Mouse (Mus musculus): ENCODE measurements around the gene Serpinb1a. TPM values are rescaled to one million over a fixed set of nuclear protein-coding genes. Genes with fewer than 3 reads are reported as not detected.

The Serpinb1a gene
- polyA plus RNA-seq, 1 experiment, result 7.7 TPM

DNA sequence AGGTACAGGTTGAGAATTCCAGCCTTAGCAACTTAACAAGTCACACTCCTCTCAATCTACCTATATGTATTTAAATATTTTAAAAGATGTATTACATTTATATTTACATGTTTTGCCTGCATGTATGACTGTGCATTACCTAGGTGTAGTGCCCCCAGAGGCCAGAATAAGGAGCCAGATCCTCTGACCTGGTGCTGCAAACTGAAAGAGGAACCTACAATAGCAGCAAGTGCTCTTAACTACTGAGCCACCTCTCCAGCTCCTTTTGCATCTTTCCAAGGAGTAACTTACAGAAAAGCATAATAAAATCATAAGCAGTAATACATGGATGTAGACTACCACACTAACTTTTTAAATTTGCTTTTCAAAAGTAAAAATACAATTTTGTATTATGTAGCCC, 50.1 kb downstream of the Serpinb1a start:
- no peak overlapping the region for H3K27ac ChIP-seq (ENCODE audit: insufficient read depth, low read depth, low read length)
- no peak overlapping the region for H3K4me3 ChIP-seq (ENCODE audit: insufficient read depth, low read depth, low read length)
- H3K4me1 ChIP-seq (ENCODE audit: control insufficient read depth, insufficient read depth, low read length), result no peaks in the 10 kb centered on the region
- TF ChIP-seq POLR2A (IDR thresholded peaks at IDR 0.05; ENCODE audit: low read depth, low read length), result no peak
- no peak for TF ChIP-seq CTCF (conservative IDR thresholded peaks at IDR 0.05; ENCODE audit: insufficient read depth, insufficient read length, low read depth, low read length)
- H3K27me3 ChIP-seq (replicated peaks; ENCODE audit: control insufficient read depth, insufficient read depth, low read length), result no peaks in the 10 kb centered on the region
- DNase-seq, result peak; percentile 15
- no peaks in the 10 kb centered on the region for H3K36me3 ChIP-seq (ENCODE audit: control insufficient read depth, insufficient read depth, low read length)

DNA sequence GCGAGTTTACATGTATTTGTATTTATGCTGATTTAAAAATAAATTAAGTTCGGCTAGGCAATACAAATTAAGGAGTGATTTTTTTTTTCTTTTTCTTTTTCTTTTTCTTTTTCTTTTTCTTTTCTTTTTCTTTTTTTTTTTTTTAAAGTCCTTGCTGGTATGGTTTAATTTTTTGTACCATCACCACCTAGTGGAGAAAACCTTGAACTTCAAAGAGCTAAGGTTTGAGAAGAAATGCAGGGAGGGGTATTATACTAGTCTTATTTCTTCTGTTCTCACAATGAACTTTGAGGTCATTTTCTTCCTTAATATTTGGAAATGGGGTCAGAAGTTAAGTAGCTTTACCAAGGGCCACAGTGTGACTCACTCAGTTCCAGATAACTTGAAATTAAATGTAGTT, 51.9 kb downstream of the Serpinb1a start:
- Histone ChIP-seq H3K4me1 (ENCODE audit: control insufficient read depth, insufficient read depth, low read length) (no peaks in the 10 kb centered on the region; the same call in 1 of the 2 replicates), H3K27ac (ENCODE audit: insufficient read depth, low read depth, low read length) (no peak overlapping the region), H3K36me3 (ENCODE audit: control insufficient read depth, insufficient read depth, low read length) (no peaks in the 10 kb centered on the region), H3K4me3 (ENCODE audit: insufficient read depth, low read depth, low read length) (no peak overlapping the region), H3K27me3 (replicated peaks; ENCODE audit: control insufficient read depth, insufficient read depth, low read length) (no peaks in the 10 kb centered on the region)
- TF ChIP-seq CTCF (conservative IDR thresholded peaks at IDR 0.05; ENCODE audit: insufficient read depth, insufficient read length, low read depth, low read length) (no peak), POLR2A (IDR thresholded peaks at IDR 0.05; ENCODE audit: low read depth, low read length) (no peak)
- DNase-seq, result peak; percentile 46
- WGBS, result 60% methylated on average over 2 of the region's 2 CpGs

DNA sequence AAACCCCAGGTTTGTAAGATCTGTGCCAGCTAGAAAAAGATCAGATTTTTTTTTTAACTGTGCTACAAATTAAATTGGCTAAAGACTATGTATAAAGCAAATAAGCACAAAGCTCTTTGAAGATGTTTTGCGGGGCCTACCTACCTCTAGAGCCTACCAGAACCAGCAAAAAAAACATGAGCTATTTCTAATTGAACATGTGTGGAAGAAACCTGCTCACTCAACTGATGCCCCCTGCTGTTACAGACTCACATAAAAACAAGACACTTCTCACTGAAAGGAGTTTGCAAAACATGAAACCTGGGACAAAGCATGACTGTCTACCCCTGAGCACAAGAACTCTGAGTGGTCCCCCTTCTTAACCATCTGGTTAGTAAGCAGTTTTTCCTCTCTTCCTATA, 53.9 kb downstream of the Serpinb1a start:
- H3K27ac ChIP-seq (ENCODE audit: insufficient read depth, low read depth, low read length), result no peak overlapping the region
- H3K4me3 ChIP-seq (ENCODE audit: insufficient read depth, low read depth, low read length), result no peak overlapping the region
- WGBS, result 88% methylated on average over 1 of the region's 1 CpGs
- no peaks in the 10 kb centered on the region for H3K27me3 ChIP-seq (replicated peaks; ENCODE audit: control insufficient read depth, insufficient read depth, low read length)
- peak; percentile 27 for DNase-seq
- no peaks in the 10 kb centered on the region for H3K36me3 ChIP-seq (ENCODE audit: control insufficient read depth, insufficient read depth, low read length)
- TF ChIP-seq CTCF (conservative IDR thresholded peaks at IDR 0.05; ENCODE audit: insufficient read depth, insufficient read length, low read depth, low read length) (no peak), POLR2A (IDR thresholded peaks at IDR 0.05; ENCODE audit: low read depth, low read length) (no peak)
- no peaks in the 10 kb centered on the region; the same call in 1 of the 2 replicates for H3K4me1 ChIP-seq (ENCODE audit: control insufficient read depth, insufficient read depth, low read length)

DNA sequence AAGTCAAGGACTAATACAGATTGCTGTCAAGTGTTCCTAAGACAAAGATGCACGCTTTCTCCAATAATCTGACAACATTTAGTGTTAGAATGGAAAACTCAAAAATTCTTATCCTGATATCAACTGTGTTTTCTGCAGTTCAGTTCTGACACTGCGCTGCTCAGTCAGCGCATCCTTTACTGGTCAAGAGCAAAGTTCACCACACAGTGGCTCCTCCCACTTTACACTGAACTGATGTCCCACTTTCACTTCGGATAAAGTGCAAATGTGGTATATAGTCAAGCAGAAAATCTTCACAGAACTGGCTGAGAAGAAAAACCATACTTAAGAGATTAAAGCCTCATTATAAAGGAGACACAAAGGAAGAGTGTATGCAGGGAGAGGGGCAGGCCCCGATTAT, 55.8 kb downstream of the Serpinb1a start:
- no peaks in the 10 kb centered on the region for H3K36me3 ChIP-seq (ENCODE audit: control insufficient read depth, insufficient read depth, low read length)
- no peaks in the 10 kb centered on the region; the same call in 1 of the 2 replicates for H3K4me1 ChIP-seq (ENCODE audit: control insufficient read depth, insufficient read depth, low read length)
- H3K4me3 ChIP-seq (ENCODE audit: insufficient read depth, low read depth, low read length), result no peak overlapping the region
- H3K27me3 ChIP-seq (replicated peaks; ENCODE audit: control insufficient read depth, insufficient read depth, low read length), result no peaks in the 10 kb centered on the region
- peak overlapping the region; percentile 96 for H3K27ac ChIP-seq (ENCODE audit: insufficient read depth, low read depth, low read length)
- TF ChIP-seq POLR2A (IDR thresholded peaks at IDR 0.05; ENCODE audit: low read depth, low read length) (no peak), CTCF (conservative IDR thresholded peaks at IDR 0.05; ENCODE audit: insufficient read depth, insufficient read length, low read depth, low read length) (no peak)
- WGBS, result 69% methylated on average over 5 of the region's 5 CpGs
- peak; percentile 80 for DNase-seq

DNA sequence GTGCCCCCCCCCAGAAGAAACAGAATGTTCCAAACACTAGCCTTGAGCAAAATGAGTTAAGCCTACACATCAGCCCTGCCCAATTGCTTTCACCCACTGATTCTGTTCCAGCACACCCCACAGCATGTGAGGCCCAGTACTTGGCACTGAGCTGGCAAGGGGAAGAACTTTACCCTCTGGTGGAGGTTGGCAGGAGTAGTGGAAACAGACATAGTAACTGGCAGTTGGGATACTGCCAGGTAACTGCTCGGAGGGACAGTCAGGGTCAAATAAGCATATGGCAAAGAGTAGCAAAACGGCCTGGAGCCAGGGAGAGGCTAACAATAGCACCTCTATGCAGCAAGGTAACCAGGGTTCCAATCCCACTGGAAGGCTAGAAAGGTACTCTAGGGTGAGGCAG, 56.4 kb downstream of the Serpinb1a start:
- peak; percentile 95 for DNase-seq
- WGBS, result 19% methylated on average over 2 of the region's 2 CpGs
- no peaks in the 10 kb centered on the region for H3K36me3 ChIP-seq (ENCODE audit: control insufficient read depth, insufficient read depth, low read length)
- H3K4me1 ChIP-seq (ENCODE audit: control insufficient read depth, insufficient read depth, low read length), result no peaks in the 10 kb centered on the region; the same call in 1 of the 2 replicates
- TF ChIP-seq POLR2A (IDR thresholded peaks at IDR 0.05; ENCODE audit: low read depth, low read length) (no peak), CTCF (conservative IDR thresholded peaks at IDR 0.05; ENCODE audit: insufficient read depth, insufficient read length, low read depth, low read length) (0 out of 2 replicates have a peak, but pooled peaks have one; percentile 7)
- no peaks in the 10 kb centered on the region for H3K27me3 ChIP-seq (replicated peaks; ENCODE audit: control insufficient read depth, insufficient read depth, low read length)
- no peak overlapping the region for H3K4me3 ChIP-seq (ENCODE audit: insufficient read depth, low read depth, low read length)
- peak overlapping the region; percentile 96 for H3K27ac ChIP-seq (ENCODE audit: insufficient read depth, low read depth, low read length)

Other genes with a start within 250 kb of the Serpinb1a start
- gene Mylk4, start 67.2 kb downstream of the Serpinb1a start, polyA plus RNA-seq (2012; rRNA removed), result 0.12 and 0.66 TPM in 2 replicates
- 25.5 and 27.6 TPM in 2 replicates for gene Wrnip1, start 49.1 kb downstream of the Serpinb1a start, polyA plus RNA-seq (2012; rRNA removed)
- not detected in 2 replicates for gene D930007J09Rik, start 48.3 kb downstream of the Serpinb1a start, polyA plus RNA-seq (2012; rRNA removed)
- gene Serpinb1c, start 47.0 kb upstream of the Serpinb1a start, polyA plus RNA-seq (2012; rRNA removed), result 0.11 TPM in 1 of 2 replicates, not detected in the other
- gene Serpinb6b, start 114.0 kb upstream of the Serpinb1a start, polyA plus RNA-seq (2012; rRNA removed), result 6.1 and 7.1 TPM in 2 replicates
- 9.7 and 14.2 TPM in 2 replicates for gene Serpinb9, start 152.1 kb upstream of the Serpinb1a start, polyA plus RNA-seq (2012; rRNA removed)
- gene Serpinb9b, start 176.2 kb upstream of the Serpinb1a start, polyA plus RNA-seq (2012; rRNA removed), result 0.03 and 0.08 TPM in 2 replicates
- not detected in 2 replicates for gene Serpinb1b, start 227.4 kb upstream of the Serpinb1a start, polyA plus RNA-seq (2012; rRNA removed)